Mouse (Mus musculus): ENCODE measurements at regions not wholly inside any gene's neighbourhood (a gene's known extent, or its start where the extent isn't known, plus 50 kb on each side); places are given as distances from the start of the nearest gene placed in this dataset.
"Not testable (repeated sequence)": the region's sequence is repeated elsewhere in the genome, so short reads cannot be mapped to it uniquely, and the experiment has no call there.

- no peak overlapping the region for H3K27ac ChIP-seq
- WGBS: 72% methylated on average over 9 of the region's 9 CpGs
- no peaks in the 10 kb centered on the region for H3K79me2 ChIP-seq (replicated peaks; ENCODE audit: control insufficient read depth, insufficient read depth, low read length)
- no peak for TF ChIP-seq CTCF (IDR thresholded peaks at IDR 0.05)
- TF ChIP-seq EP300 (IDR thresholded peaks at IDR 0.05; ENCODE audit: insufficient read depth, low read depth, low read length): no peak
- TF ChIP-seq POLR2A (IDR thresholded peaks at IDR 0.05; ENCODE audit: insufficient read depth, low read depth, low read length): no peak
- H3K27me3 ChIP-seq (ENCODE audit: control insufficient read depth, insufficient read depth, low read length): no peaks in the 10 kb centered on the region
- H3K4me1 ChIP-seq (ENCODE audit: control insufficient read depth, insufficient read depth, low read length): peaks cover 2% of the 10 kb centered on the region; the same call in 1 of the 2 replicates
- DNase-seq: no peak
- no peak overlapping the region for H3K4me3 ChIP-seq
- intact Hi-C loops (cut with DNase I): no loop called here
- no peaks in the 10 kb centered on the region for H3K36me3 ChIP-seq (ENCODE audit: control insufficient read depth, insufficient read depth, low read length)
- no peak overlapping the region for H3K9ac ChIP-seq (ENCODE audit: low read depth, low read length)
These were observed 91.7 kb upstream of the Eif4g2 start for GRCm38 (mm10) chr7:111174393-111175124.

DNA sequence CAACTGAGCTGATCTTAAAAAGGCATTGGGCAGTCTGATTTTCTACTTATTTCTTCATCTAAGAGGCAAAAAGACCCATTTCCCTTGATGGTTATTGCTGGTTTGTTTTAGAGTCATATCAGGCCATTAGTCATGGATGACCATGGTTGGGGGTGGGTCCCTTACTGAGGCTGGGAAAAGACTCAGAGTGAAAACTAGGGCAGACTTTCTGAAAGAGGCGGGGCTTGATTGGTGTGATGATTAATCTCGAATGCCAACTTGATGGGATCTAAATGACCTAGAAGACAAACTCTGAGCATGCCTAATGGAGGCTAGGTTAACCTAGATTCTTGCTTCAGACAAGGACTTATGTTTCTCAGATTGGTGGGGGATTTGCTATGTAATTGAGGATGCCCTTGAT lies 89.2 kb upstream of the Eif4g2 start:
- no peaks in the 10 kb centered on the region for H3K79me2 ChIP-seq (replicated peaks; ENCODE audit: control insufficient read depth, insufficient read depth, low read length)
- TF ChIP-seq POLR2A (IDR thresholded peaks at IDR 0.05; ENCODE audit: insufficient read depth, low read depth, low read length) (no peak), CTCF (IDR thresholded peaks at IDR 0.05) (no peak), EP300 (IDR thresholded peaks at IDR 0.05; ENCODE audit: insufficient read depth, low read depth, low read length) (no peak)
- no peak overlapping the region for H3K27ac ChIP-seq

GRCm38 (mm10) chr7:111168546-111169233 lies 85.9 kb upstream of the Eif4g2 start:
- H3K36me3 ChIP-seq (ENCODE audit: control insufficient read depth, insufficient read depth, low read length); DNase-seq; H3K4me1 ChIP-seq (ENCODE audit: control insufficient read depth, insufficient read depth, low read length); H3K79me2 ChIP-seq (replicated peaks; ENCODE audit: control insufficient read depth, insufficient read depth, low read length); H3K4me3 ChIP-seq; H3K27me3 ChIP-seq (ENCODE audit: control insufficient read depth, insufficient read depth, low read length); intact Hi-C loops (cut with DNase I); H3K27ac ChIP-seq; H3K9ac ChIP-seq (ENCODE audit: low read depth, low read length): not testable (repeated sequence)
- WGBS: 96% methylated on average over 3 of the region's 3 CpGs

More for the DNA sequence above, 89.2 kb upstream of the Eif4g2 start:
- DNase-seq: no peak
- no peaks in the 10 kb centered on the region for H3K36me3 ChIP-seq (ENCODE audit: control insufficient read depth, insufficient read depth, low read length)
- intact Hi-C loops (cut with DNase I): no loop called here
- no peak overlapping the region for H3K9ac ChIP-seq (ENCODE audit: low read depth, low read length)
- H3K4me3 ChIP-seq: no peak overlapping the region
- H3K27me3 ChIP-seq (ENCODE audit: control insufficient read depth, insufficient read depth, low read length): no peaks in the 10 kb centered on the region
- 78% methylated on average over 2 of the region's 2 CpGs for WGBS
- no peaks in the 10 kb centered on the region for H3K4me1 ChIP-seq (ENCODE audit: control insufficient read depth, insufficient read depth, low read length)

DNA sequence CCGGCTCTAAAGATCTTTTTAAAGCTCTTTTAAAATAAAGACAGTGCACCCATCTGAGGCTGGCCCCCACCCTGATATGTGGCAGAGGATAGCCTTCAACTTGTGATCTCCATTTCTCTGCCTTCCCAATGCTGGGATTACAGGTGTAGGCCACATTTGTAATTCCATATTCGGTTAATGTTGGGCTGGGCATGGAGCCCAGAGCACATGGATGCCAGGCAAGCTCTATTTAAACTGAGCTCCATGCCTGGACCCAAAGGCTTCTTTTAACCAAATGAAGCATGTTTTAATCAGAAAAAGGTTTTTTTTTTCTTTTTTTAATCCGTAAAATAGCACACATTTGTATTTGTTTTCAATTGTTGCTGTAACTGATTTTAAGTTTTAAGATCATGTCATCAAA lies 82.2 kb upstream of the Eif4g2 start:
- intact Hi-C loops (cut with DNase I): no loop called here
- Histone ChIP-seq H3K27me3 (ENCODE audit: control insufficient read depth, insufficient read depth, low read length) (no peaks in the 10 kb centered on the region), H3K27ac (no peak overlapping the region), H3K79me2 (replicated peaks; ENCODE audit: control insufficient read depth, insufficient read depth, low read length) (no peaks in the 10 kb centered on the region), H3K4me1 (ENCODE audit: control insufficient read depth, insufficient read depth, low read length) (no peaks in the 10 kb centered on the region; the same call in 1 of the 2 replicates), H3K4me3 (no peak overlapping the region), H3K9ac (ENCODE audit: low read depth, low read length) (no peak overlapping the region), H3K36me3 (ENCODE audit: control insufficient read depth, insufficient read depth, low read length) (no peaks in the 10 kb centered on the region)
- DNase-seq: no peak
- TF ChIP-seq EP300 (IDR thresholded peaks at IDR 0.05; ENCODE audit: insufficient read depth, low read depth, low read length) (no peak), POLR2A (IDR thresholded peaks at IDR 0.05; ENCODE audit: insufficient read depth, low read depth, low read length) (no peak), CTCF (IDR thresholded peaks at IDR 0.05) (no peak)
- WGBS: 76% methylated on average over 3 of the region's 3 CpGs

DNA sequence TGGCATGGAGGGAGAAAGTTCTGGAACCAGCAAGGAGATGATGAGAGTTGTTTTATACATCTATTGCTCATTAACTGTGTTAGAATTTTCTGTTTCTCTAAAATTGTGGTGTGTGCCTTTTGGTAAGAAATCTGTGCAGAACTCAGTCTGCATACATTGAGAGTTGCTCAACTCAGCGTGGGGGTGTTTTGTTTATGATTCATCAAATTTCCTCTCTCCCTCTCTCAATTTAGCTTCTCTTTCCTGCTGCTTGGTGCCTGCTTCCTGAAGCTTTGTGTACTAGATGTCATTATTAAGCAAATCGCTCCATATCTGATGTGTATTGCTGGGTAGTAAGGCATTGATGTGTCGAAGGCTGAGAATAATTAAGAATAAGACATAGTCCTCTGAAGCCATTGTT lies 81.4 kb upstream of the Eif4g2 start:
- TF ChIP-seq POLR2A (IDR thresholded peaks at IDR 0.05; ENCODE audit: insufficient read depth, low read depth, low read length): no peak
- TF ChIP-seq EP300 (IDR thresholded peaks at IDR 0.05; ENCODE audit: insufficient read depth, low read depth, low read length): no peak
- TF ChIP-seq CTCF (IDR thresholded peaks at IDR 0.05): no peak
- no peak for DNase-seq
- no peak overlapping the region for H3K4me3 ChIP-seq
- H3K4me1 ChIP-seq (ENCODE audit: control insufficient read depth, insufficient read depth, low read length): peaks cover 1% of the 10 kb centered on the region
- H3K27ac ChIP-seq: no peak overlapping the region
- no peaks in the 10 kb centered on the region for H3K79me2 ChIP-seq (replicated peaks; ENCODE audit: control insufficient read depth, insufficient read depth, low read length)
- WGBS: 39% methylated on average over 3 of the region's 3 CpGs
- intact Hi-C loops (cut with DNase I): no loop called here
- no peak overlapping the region for H3K9ac ChIP-seq (ENCODE audit: low read depth, low read length)
- no peaks in the 10 kb centered on the region for H3K27me3 ChIP-seq (ENCODE audit: control insufficient read depth, insufficient read depth, low read length)
- H3K36me3 ChIP-seq (ENCODE audit: control insufficient read depth, insufficient read depth, low read length): no peaks in the 10 kb centered on the region

DNA sequence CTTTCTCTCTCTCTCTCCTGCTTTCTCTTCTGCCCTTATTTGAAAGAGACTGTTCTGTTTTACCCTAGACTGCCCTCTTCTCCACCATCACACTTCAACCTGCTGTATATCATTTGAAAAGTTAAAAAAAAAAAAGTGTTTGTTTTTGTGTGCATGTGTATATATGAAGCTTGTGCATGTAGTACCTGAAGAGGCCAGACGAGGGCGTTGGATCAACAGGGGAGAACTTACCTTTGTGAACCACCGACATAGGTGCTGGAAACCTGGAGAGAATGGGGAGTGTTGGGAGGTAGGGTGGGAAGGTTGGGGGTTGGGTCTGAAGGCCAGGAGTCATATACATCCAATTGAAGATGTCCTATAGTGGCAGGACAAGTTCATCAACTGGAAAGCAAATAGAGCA lies 81.0 kb upstream of the Eif4g2 start:
- Histone ChIP-seq H3K4me3 (no peak overlapping the region), H3K36me3 (ENCODE audit: control insufficient read depth, insufficient read depth, low read length) (no peaks in the 10 kb centered on the region), H3K4me1 (ENCODE audit: control insufficient read depth, insufficient read depth, low read length) (peaks cover 4% of the 10 kb centered on the region), H3K9ac (ENCODE audit: low read depth, low read length) (no peak overlapping the region), H3K27ac (no peak overlapping the region), H3K79me2 (replicated peaks; ENCODE audit: control insufficient read depth, insufficient read depth, low read length) (no peaks in the 10 kb centered on the region), H3K27me3 (ENCODE audit: control insufficient read depth, insufficient read depth, low read length) (no peaks in the 10 kb centered on the region)
- intact Hi-C loops (cut with DNase I): loop anchor here (2.0 kb wide), 1 partner anchor 115 kb away; no protein-coding TSS in a partner anchor
- DNase-seq: no peak
- peak; percentile 39 for TF ChIP-seq CTCF (IDR thresholded peaks at IDR 0.05)
- TF ChIP-seq EP300 (IDR thresholded peaks at IDR 0.05; ENCODE audit: insufficient read depth, low read depth, low read length): no peak
- no peak for TF ChIP-seq POLR2A (IDR thresholded peaks at IDR 0.05; ENCODE audit: insufficient read depth, low read depth, low read length)
- 45% methylated on average over 3 of the region's 3 CpGs for WGBS
